Mouse (Mus musculus): ENCODE results near the gene Polh.

DNA sequence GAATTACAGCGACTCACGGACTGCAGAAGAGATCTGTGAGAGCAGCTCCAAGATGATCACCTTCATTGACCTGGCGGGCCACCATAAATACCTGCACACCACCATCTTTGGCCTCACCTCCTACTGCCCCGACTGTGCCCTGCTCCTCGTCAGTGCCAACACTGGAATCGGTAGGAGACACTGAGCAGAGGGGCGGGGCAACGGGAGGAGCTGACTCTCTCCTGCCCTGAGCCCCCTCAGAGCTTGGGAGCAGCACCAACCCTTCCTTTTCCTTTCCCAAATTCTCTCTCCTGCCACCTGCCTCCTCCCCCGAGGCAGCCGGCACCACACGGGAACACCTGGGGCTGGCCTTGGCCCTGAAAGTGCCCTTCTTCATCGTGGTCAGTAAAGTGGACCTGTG lies 37.0 kb downstream of the Polh start:
- TF ChIP-seq ZNF384 (IDR thresholded peaks at IDR 0.05; ENCODE audit: low read depth, low read length), result no peak
- no peak for TF ChIP-seq HCFC1 (IDR thresholded peaks at IDR 0.05; ENCODE audit: borderline replicate concordance, insufficient read depth, low read length)
- no peak for TF ChIP-seq MAFK (IDR thresholded peaks at IDR 0.05; ENCODE audit: insufficient read depth, low read depth, low read length)
- no peak for TF ChIP-seq ZC3H11A (IDR thresholded peaks at IDR 0.05; ENCODE audit: borderline replicate concordance, low read depth, low read length)
